14 mouse cellular contexts compared by ENCODE assay signal in the genomic region with DNA sequence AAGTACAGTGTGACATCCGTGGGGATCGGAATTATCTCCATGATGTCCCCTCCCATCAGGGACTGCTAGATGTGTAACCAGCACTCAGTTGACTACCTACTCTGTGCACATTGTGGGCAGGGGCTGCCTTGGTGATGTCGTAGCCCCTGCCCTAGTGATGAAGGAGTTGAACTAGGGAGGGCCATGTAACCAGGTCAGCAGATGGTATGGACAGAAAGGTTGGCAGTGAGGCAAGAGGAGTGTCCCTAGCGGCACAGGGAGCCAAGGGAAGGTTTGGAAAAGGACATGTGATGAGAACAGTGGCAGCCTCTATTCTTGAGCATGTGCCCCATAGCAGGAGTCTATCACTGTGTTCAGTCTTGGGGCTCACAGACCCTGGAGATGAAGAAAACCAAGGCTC.
DNase-seq lines count a peak whose midpoint lies in the region; ATAC-seq and TF ChIP-seq lines count a peak whose summit lies in the region.
"Had no signal": no experiment of that assay in that cellular context is flagged by ENCODE, and none has a peak within 500 bp of the region (broad histone marks: within the 10 kb centered on the region; RNA-seq: fewer than 3 reads in every experiment).

No protein-coding gene starts in this region.

- TF ChIP-seq CTCF in cerebellum, adult 2 months (IDR thresholded peaks at IDR 0.05; ENCODE audit: borderline replicate concordance, insufficient read depth, low read depth, low read length): peak; percentile 22; the same call in 1 of the 2 replicates

- H3K9me3 ChIP-seq in heart, embryonic 11.5 days (replicated peaks; ENCODE audit: control insufficient read depth, low read length): no peaks in the 10 kb centered on the region
- H3K9me3 ChIP-seq: embryonic facial prominence, embryonic 13.5 days; forebrain, embryonic 10.5 days; kidney, embryonic 15.5 days; limb, embryonic 15.5 days had no signal

- peak overlapping the region; percentile 52 for H3K4me2 ChIP-seq in heart, embryonic 11.5 days
- H3K4me2 ChIP-seq: embryonic facial prominence, embryonic 13.5 days; kidney, embryonic 15.5 days; limb, embryonic 15.5 days had no signal

- TF ChIP-seq POLR2A in cerebellum, adult 2 months (IDR thresholded peaks at IDR 0.05; ENCODE audit: borderline replicate concordance, insufficient read depth, low read length): peak; percentile 23; the same call in 1 of the 2 replicates

- intact Hi-C loops in left cerebral cortex, postnatal 4 days (cut with DNase I): no loop called here
- intact Hi-C loops in left cerebral cortex, postnatal 25 days (cut with DNase I): no loop called here

- no peak for ATAC-seq in heart, embryonic 11.5 days (replicated peaks; ENCODE audit: insufficient number of reproducible peaks, low FRiP score, low TSS enrichment)

- peaks cover 73% of the 10 kb centered on the region for H3K4me1 ChIP-seq in heart, embryonic 11.5 days (ENCODE audit: control insufficient read depth, insufficient read depth, low read length)
- H3K4me1 ChIP-seq in cerebellum, adult 2 months (ENCODE audit: control insufficient read depth, insufficient read depth, low read length): peaks cover 34% of the 10 kb centered on the region

- H3K36me3 ChIP-seq in heart, embryonic 11.5 days (ENCODE audit: control insufficient read depth, insufficient read depth, low read length): peaks cover 3% of the 10 kb centered on the region; the same call in 1 of the 2 replicates

- DNase-seq in heart, adult 9 months (ENCODE audit: low spot score in 2 of 2): no peak
- peak; percentile 69 for DNase-seq in left cerebral cortex, postnatal 4 days
- DNase-seq in left cerebral cortex, postnatal 25 days (ENCODE audit: low spot score in 2 of 2): no peak
- peak; percentile 90 to 95 for DNase-seq in cerebellum, adult 2 months
- DNase-seq in cerebellum, postnatal 36 days: peak; percentile 81 to 85
- DNase-seq in lung, postnatal 10 days: no peak
- DNase-seq: adrenal gland, postnatal 36 days; gastrocnemius, postnatal 10 days; lung, adult 2 months had no signal

- no peaks in the 10 kb centered on the region for H3K27me3 ChIP-seq in heart, embryonic 11.5 days (ENCODE audit: control insufficient read depth, insufficient read depth, low read length)
- no peaks in the 10 kb centered on the region for H3K27me3 ChIP-seq in cerebellum, adult 2 months (ENCODE audit: control insufficient read depth, insufficient read depth, low read length)
- H3K27me3 ChIP-seq: embryonic facial prominence, embryonic 13.5 days; kidney, embryonic 15.5 days; limb, embryonic 15.5 days had no signal

- 56% methylated on average over 4 of the region's 4 CpGs for WGBS in heart, embryonic 11.5 days (ENCODE audit: insufficient replicate concordance)
- 12% methylated on average over 4 of the region's 4 CpGs for WGBS in cerebellum, adult 2 months

- H3K9ac ChIP-seq in heart, embryonic 11.5 days (ENCODE audit: low read depth, low read length): no peak overlapping the region
- H3K9ac ChIP-seq: kidney, embryonic 15.5 days; limb, embryonic 15.5 days had no signal

- H3K4me3 ChIP-seq in heart, embryonic 11.5 days (ENCODE audit: low read depth, low read length): no peak overlapping the region
- H3K4me3 ChIP-seq in cerebellum, adult 2 months (replicated peaks; ENCODE audit: insufficient read depth, low read depth, low read length): peak overlapping the region; percentile 52
- H3K4me3 ChIP-seq: embryonic facial prominence, embryonic 13.5 days; forebrain, embryonic 10.5 days; kidney, embryonic 15.5 days; limb, embryonic 15.5 days had no signal

- peak overlapping the region; percentile 82 for H3K27ac ChIP-seq in heart, embryonic 11.5 days (ENCODE audit: low read depth, low read length)
- peak overlapping the region; percentile 99 for H3K27ac ChIP-seq in cerebellum, adult 2 months (ENCODE audit: insufficient read depth, low read length)
- H3K27ac ChIP-seq: forebrain, embryonic 10.5 days; kidney, embryonic 15.5 days; limb, embryonic 15.5 days had no signal

Comparison
In these comparisons a context has a peak if more than half of its experiments do, and no peak if none do; other contexts are left out.
1. DNase-seq: peak in left cerebral cortex, postnatal 4 days (single experiment), cerebellum, adult 2 months (2 of 2) and cerebellum, postnatal 36 days (2 of 2); none in heart, adult 9 months (0 of 2), left cerebral cortex, postnatal 25 days (0 of 2) and lung, postnatal 10 days (single experiment).